Mouse (Mus musculus): Measurements from ENCODE around the gene Slc25a33. TPM values are rescaled to one million over a fixed set of nuclear protein-coding genes. Genes with fewer than 3 reads are reported as not detected.

The Slc25a33 gene
- total RNA-seq, 4 experiments from 2014 or later: 31.9 to 33.7 (median 32.4) TPM

DNA sequence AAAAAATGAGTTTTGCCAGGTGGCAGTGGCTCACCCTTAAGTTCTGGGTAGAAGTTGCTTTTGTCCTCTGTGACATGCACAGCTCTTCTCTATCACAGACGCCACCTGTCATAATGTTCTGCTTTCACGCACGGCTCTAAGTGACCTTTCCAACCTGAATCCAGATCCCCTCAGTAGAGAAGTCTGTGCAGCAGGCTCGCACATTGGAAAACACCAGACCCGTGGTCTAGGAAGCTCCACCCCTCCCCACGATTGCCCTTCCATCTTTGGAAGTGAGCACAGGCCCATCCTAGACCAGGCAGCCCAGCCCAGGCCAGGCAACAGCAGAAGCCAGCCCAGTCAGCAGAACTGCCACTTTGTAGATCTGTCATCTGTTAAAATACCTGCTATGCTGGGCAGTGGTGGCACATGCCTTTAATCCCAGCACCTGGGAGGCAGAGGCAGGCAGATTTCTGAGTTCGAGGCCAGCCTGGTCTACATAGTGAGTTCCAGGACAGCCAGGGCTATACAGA lies 20.9 kb upstream of the Slc25a33 start:
- DNase-seq (ENCODE audit: low spot score in 2 of 2): no peak

DNA sequence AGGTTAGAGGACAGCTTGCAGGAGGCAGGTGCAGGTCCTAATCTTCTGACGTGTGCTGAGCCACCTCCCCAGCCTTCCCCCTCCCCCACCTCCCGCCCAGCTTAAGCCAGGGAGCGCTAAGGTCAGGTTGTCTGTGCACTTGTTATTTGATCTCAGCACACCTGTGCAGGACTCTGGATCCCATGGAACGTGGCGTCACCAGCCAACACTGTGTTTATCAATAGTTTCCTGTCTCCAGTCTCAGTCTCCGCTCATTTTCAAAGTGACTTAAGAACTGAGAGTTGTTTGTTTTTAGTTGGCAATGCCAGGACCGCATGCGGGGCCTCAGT lies 19.9 kb upstream of the Slc25a33 start:
- DNase-seq (ENCODE audit: low spot score in 2 of 2): no peak

DNA sequence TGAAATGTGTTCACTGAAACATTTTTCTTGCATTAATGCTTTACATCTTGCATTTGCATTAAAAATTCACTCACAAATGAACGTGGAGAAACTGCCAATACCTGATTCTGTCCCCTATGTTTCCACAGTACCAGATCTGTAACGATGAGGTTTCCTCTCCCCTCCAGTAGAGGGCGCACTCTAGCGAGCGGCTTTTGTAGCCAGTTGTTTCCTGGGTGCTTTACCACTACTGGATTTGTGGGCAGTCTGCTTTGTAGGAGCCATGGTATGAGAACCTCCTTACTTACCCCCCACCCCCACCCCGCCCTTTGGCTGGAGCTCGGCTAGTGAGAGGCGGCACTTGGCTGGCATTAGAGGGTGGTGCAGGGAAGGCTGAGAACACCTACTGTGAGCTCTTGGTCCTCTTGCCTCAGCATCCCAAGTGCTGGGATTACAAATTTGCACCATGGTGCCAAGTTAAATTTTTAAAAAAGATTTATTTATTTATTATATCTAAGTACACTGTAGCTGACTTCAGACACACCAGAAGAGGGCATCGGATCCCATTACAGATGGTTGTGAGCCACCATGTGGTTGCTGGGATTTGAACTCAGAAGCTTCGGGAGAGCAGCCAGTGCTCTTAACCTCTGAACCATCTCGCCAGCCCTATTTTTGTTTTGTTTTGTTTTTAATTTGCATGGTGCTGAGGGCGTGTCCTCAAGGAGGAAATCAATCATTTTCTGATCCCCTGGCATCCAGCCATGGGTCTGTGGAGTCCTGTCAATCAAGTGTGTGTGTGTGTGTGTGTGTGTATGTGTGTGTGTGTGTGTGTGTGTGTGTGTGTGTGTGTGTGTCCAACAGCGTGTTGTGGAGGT lies 19.3 kb upstream of the Slc25a33 start:
- DNase-seq (ENCODE audit: low spot score in 2 of 2): no peak

- DNase-seq (ENCODE audit: low spot score in 2 of 2): no peak
These were observed 18.2 kb upstream of the Slc25a33 start for GRCm38 (mm10) chr4:149792159-149792800.

DNA sequence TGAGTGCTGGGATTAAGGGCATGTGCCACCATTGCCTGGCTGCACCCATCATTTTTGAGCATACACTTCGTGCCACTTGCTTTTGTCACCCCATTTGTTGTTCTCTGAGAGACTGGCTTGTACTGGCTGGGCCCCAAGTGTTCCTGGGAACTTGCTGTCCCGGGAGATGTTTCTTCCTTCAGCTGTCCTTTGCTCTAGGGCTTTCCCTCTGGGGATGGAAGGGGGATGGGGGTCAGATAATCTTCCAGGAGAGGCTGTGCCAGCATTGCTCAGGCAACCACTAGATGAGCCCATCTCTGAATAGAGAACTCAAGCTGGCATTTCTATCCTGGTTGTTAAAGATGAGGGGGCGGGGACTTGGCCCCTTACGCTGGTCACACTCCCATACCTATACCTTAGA lies 17.4 kb upstream of the Slc25a33 start:
- no peak for DNase-seq (ENCODE audit: low spot score in 2 of 2)

GRCm38 (mm10) chr4:149790969-149791368 lies 16.9 kb upstream of the Slc25a33 start:
- no peak for DNase-seq (ENCODE audit: low spot score in 2 of 2)

DNA sequence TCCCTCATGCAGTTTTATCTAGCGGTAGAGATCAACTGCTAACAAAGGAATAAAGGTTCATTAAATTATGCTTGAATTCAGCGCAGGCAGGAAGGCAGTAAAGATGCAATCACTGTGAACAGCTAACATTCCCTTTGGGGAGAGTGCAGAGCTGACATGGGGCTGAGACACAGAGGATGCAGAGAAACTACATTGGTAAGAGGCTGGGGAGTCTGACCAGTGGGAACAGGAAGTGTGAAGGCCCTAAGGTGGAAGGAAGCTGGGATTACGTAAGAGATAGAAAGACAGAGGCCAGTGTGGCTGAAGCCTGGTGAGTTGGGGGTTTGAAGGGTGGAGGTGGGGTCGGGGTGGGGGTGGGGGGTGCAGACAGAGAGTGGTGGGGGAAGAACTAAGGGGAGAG lies 16.5 kb upstream of the Slc25a33 start:
- DNase-seq (ENCODE audit: low spot score in 2 of 2): no peak

DNA sequence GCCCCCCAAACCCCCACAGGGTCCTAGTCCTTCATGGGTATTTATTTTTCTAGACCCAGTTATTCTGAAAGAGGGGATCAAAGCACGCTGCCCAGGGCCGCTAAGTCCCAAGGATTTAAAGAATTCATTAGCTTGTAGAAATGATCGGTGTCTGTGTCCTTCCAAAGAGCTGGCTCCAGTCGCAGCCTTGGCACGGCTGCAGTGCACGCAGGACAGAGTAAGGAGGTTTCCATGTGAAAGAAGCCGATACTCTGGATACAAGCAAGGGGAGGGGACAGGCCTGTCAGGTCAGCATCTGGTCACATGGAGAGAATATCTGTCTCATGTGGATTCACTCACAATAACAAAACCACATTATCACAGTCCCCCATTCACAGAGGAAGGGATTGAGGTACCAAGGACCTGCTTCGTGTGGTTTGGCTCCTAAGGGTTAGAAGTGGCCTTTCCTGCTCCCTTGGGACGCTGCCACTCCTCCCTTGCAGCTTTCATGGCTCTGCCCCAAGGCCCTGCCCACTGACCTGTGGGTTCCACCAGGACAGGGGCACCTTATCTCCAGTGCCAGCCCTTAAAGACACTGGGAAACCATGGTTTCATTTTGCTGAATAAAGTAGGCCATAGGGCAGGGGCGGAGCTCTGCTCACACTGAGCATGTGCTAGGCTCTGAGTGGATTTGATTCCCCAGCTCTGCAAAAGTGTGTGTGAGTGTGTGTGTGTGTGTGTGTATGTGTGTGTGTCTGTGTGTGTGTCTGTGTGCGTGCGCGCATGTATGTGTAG lies 15.5 kb upstream of the Slc25a33 start:
- DNase-seq (ENCODE audit: low spot score in 2 of 2): no peak

DNA sequence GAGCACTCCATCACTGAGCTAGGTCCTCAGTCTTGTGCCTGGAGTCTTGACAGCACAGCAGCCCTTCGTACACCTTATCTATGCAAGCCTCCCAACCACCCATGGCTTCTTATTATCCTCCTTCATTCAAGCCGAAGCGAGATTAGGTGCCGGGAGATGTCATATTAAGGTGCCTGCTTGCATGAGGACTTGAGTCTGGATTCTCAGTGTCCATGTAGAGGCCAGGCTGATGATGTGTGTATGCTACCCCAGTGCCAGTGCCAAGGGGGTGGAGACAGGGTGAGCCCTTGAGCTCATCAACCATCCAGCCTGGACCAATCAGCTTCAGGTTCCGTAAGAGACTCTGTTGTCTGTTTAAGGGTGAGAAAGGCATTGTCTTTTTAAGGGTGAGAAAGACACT lies 10.8 kb upstream of the Slc25a33 start:
- no peak for DNase-seq (ENCODE audit: low spot score in 2 of 2)

DNA sequence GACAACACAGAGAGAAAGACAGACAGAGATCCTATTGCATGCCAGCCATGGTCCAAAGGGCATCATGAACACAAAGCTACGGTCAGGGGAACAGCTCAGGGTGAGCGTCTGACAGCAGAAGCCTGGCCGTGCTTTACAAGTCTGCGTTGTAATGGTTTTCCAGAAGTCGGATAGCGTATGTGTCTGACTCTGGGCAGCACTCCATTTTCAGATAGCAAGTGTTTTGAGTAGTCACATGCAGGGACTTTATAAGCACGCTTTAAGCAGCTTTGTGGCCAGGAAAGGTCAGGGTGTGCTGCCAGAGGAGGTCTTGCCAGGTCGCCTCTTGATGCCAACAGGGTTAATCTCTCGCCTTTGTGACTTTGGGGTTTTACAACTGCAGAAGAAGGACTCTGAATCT lies 10.3 kb upstream of the Slc25a33 start:
- no peak for DNase-seq (ENCODE audit: low spot score in 2 of 2)

GRCm38 (mm10) chr4:149782975-149783374 lies 8.9 kb upstream of the Slc25a33 start:
- no peak for DNase-seq (ENCODE audit: low spot score in 2 of 2)

GRCm38 (mm10) chr4:149780565-149781356 lies 6.7 kb upstream of the Slc25a33 start:
- no peak for DNase-seq (ENCODE audit: low spot score in 2 of 2)

GRCm38 (mm10) chr4:149779966-149780365 lies 5.9 kb upstream of the Slc25a33 start:
- no peak for DNase-seq (ENCODE audit: low spot score in 2 of 2)

DNA sequence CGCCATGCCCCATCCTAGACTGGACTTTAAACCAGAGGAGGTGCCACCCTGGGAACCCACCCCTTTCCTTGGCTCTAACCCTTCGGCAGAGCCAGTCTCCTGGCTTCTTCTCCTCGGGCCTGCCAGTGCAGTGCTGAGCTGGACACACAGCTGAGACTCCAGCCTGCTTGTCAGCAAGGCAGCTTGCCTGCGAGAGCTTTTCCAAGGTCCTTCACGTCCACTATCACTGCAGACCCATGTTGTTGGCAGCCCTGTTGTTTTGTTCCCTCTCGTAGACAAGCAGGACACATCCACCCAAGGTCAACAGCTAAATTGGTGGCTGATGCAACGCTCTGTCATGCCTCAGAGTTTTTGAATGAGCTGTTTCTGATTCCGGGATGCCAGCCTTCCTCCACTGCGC lies 3.0 kb upstream of the Slc25a33 start:
- no peak for DNase-seq (ENCODE audit: low spot score in 2 of 2)

DNA sequence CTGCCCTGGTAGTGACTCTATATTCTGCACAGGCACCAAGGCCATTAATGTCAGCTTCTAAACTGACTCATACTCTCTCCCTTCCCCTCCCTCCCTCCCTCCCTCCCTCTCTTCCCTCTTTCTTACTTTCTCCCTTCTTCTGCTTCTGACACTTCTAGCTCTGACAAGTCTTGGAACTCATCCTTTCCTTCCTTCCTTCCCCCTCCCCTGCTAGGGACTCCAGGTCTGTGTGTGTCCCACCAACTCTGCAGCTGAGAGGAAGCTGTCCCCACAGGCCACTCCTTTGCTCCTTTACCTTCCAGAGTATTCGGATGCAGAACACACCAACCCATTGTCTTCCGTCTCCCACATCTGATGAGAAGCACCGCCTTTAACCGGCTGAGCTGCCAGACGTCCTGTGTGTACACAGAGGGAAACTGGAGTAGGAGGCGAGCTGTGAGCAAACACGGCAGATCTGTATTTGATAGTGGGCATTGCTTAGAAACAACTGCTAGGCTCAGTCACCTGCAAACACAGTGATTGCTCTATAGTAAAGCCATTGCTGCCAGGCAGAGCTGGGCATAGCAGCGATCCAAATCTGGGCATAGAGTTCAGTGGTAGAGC lies 1.8 kb upstream of the Slc25a33 start:
- no peak for DNase-seq (ENCODE audit: low spot score in 2 of 2)

DNA sequence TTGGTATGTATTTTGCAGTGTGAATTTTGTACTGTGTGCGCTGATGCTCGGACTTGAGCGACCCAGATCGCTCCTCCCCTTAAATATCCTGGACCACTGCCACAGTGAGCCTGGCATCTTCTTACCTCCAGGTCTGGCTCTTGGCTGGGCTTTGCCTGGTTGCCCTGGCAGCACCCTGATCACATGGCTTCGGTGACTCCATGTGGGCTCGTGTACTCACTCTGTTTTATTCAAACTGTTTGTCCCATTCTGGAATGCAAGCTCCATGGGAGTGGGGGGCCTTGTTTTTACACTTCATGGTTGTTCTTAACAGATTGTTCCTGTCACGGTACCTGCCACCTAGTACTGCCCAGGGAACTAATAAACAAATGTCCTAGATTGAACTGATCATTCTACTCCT lies 1.3 kb upstream of the Slc25a33 start:
- no peak for DNase-seq (ENCODE audit: low spot score in 2 of 2)

- DNase-seq (ENCODE audit: low spot score in 2 of 2): no peak
These were observed 526 bp downstream of the Slc25a33 start for GRCm38 (mm10) chr4:149773408-149774093.

DNA sequence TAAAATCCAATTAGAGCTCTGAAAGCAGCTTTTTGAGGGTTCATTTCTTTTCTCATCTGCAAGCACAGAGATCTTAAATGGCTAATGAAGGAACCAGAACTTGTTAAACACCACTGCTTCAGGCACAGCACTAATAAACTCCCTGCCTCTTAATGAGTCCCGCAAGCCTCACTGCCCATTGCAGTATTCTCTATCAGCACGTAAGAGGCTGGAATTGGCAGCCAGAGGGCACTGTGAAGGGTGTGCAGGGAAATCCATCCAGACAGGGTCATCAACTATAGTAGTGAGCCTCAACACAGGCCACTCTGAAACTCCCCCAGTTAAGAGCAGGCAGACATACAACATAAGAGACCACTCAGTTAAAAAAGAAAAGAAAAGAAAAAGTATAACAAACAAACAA lies 1.7 kb downstream of the Slc25a33 start:
- DNase-seq (ENCODE audit: low spot score in 2 of 2): no peak

DNA sequence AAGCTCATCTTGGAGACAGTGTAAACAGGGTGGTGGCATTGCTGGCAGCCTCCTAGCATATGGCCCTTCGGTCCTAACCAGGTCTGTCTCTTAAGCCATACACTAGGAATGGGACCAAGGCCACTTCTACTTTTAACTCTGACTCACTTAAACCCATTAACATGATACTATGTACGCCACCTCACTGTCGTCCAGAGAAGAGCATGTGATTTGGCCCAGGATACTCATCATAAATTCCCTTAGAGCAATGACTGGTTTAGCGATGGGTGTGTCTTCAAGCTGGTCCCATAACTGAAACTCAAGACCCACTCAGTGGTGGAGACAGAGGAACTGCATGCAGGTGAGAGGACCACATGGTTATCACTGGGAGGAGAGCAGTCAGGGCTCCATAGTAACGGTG lies 8.9 kb downstream of the Slc25a33 start:
- no peak for DNase-seq (ENCODE audit: low spot score in 2 of 2)

DNA sequence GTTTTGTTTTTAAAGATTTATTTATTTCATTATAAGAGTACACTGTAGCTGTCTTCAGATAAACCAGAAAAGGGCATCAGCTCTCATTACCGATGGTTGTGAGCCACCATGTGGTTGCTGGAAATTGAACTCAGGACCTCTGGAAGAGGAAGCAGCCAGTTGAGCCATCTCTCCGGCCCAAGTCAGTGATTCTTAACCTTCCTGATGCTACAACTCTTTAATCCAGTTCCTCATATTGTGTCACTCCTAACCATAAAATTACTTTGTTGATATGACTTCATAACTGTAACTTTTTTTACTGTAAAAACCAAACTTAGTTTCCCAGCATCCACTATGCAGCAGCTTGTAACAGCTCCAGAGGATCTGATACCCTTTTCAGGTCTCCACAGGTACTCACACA lies 10.7 kb downstream of the Slc25a33 start:
- no peak for DNase-seq (ENCODE audit: low spot score in 2 of 2)
